Mouse (Mus musculus) MEL (cell line): ENCODE measurements around the gene 4930524J08Rik. TPM values are rescaled to one million over a fixed set of nuclear protein-coding genes. Genes with fewer than 3 reads are reported as not detected.

Source experiments
- DNase-seq: peaks from one replicate; pipeline ENCODE4 v3.0.0; 2011; ENCODE audit warnings: low read depth, low spot score
- H3K27ac ChIP-seq: 2 replicates; pipeline ENCODE4 v1.5.1; 2012; ENCODE audit warnings: low read depth, mild to moderate bottlenecking, control low read depth, low read length, moderate library complexity; ENCODE audit not compliant: control insufficient read depth
- H3K27me3 ChIP-seq, 2 experiments: fragments of 150-350 bp in 1 of 2; sonication (generic) in 1 of 2; 2 replicates each; pipeline ENCODE4 v1.6.1; 2012; ENCODE audit warnings: low read length in 2 of 2, mild to moderate bottlenecking in 2 of 2, improper control_type of control experiment in 1 of 2, moderate library complexity in 1 of 2; ENCODE audit not compliant: insufficient read depth in 2 of 2, control insufficient read depth in 1 of 2
- H3K36me3 ChIP-seq, 2 experiments: 2 replicates each; pipeline ENCODE4 v1.6.1; 2012 to 2014; ENCODE audit warnings: low read length in 2 of 2, improper control_type of control experiment in 1 of 2, inconsistent platforms in 1 of 2, mild to moderate bottlenecking in 1 of 2; ENCODE audit not compliant: insufficient read depth in 2 of 2, control insufficient read depth in 1 of 2
- H3K4me1 ChIP-seq, 2 experiments: fragments of 150-350 bp in 1 of 2; sonication (generic) in 1 of 2; 2 replicates each; pipeline ENCODE4 v1.6.1; 2012; ENCODE audit warnings: low read length in 2 of 2, improper control_type of control experiment in 1 of 2, mild to moderate bottlenecking in 1 of 2; ENCODE audit not compliant: insufficient read depth in 2 of 2, control insufficient read depth in 1 of 2
- H3K4me3 ChIP-seq, 2 experiments: fragments of 150-350 bp in 1 of 2; sonication (generic) in 1 of 2; 2 replicates each; pipeline ENCODE4 v1.5.1; 2012; ENCODE audit warnings: low read depth in 2 of 2, low read length in 2 of 2, mild to moderate bottlenecking in 2 of 2, moderate library complexity in 2 of 2, control low read depth in 1 of 2, improper control_type of control experiment in 1 of 2; ENCODE audit not compliant: control insufficient read depth in 1 of 2, insufficient read depth in 1 of 2
- H3K79me2 ChIP-seq: 2 replicates; pipeline ENCODE4 v1.6.1; 2012; ENCODE audit warnings: mild to moderate bottlenecking, low read length, moderate library complexity; ENCODE audit not compliant: control insufficient read depth, poor library complexity, insufficient read depth
- H3K9ac ChIP-seq: 2 replicates; pipeline ENCODE4 v1.6.1; 2012; ENCODE audit warnings: low read depth, mild to moderate bottlenecking, control low read depth, low read length, moderate library complexity; ENCODE audit not compliant: control insufficient read depth, poor library complexity, severe bottlenecking
- H3K9me3 ChIP-seq: fragments of 150-350 bp; sonication (generic); replicated peaks from 2 replicates; pipeline ENCODE4 v1.6.1; 2012; ENCODE audit warnings: mild to moderate bottlenecking, low read length, improper control_type of control experiment, moderate library complexity; ENCODE audit not compliant: insufficient read depth
- BHLHE40 ChIP-seq: IDR thresholded peaks from 2 replicates; pipeline ENCODE4 v1.6.1; 2012; ENCODE audit warnings: low read depth, mild to moderate bottlenecking, inconsistent platforms, low read length, improper control_type of control experiment, borderline replicate concordance
- CHD1 ChIP-seq: IDR thresholded peaks from 2 replicates; pipeline ENCODE4 v1.6.1; 2012; ENCODE audit warnings: low read depth, mild to moderate bottlenecking, inconsistent platforms, low read length, improper control_type of control experiment
- CHD2 ChIP-seq: IDR thresholded peaks from 2 replicates; pipeline ENCODE4 v1.6.1; 2011; ENCODE audit warnings: low read length, improper control_type of control experiment
- E2F4 ChIP-seq: IDR thresholded peaks from 2 replicates; pipeline ENCODE4 v1.6.1; 2011; ENCODE audit warnings: low read depth, low read length, improper control_type of control experiment, borderline replicate concordance
- ELF1 ChIP-seq: IDR thresholded peaks from 2 replicates; pipeline ENCODE4 v1.6.1; 2014; ENCODE audit warnings: low read depth, mild to moderate bottlenecking, inconsistent platforms, low read length, improper control_type of control experiment, moderate library complexity
- EP300 ChIP-seq, 2 experiments: IDR thresholded peaks; 2 replicates each; pipeline ENCODE4 v1.6.1; 2011; ENCODE audit warnings: improper control_type of control experiment in 2 of 2, low read length in 2 of 2, low read depth in 1 of 2, mild to moderate bottlenecking in 1 of 2
- GATA1 ChIP-seq: IDR thresholded peaks from 2 replicates; pipeline ENCODE4 v1.6.1; 2011; ENCODE audit warnings: low read depth, low read length, improper control_type of control experiment
- HCFC1 ChIP-seq: IDR thresholded peaks from 2 replicates; pipeline ENCODE4 v1.6.1; 2012; ENCODE audit warnings: low read depth, mild to moderate bottlenecking, inconsistent platforms, low read length, improper control_type of control experiment, moderate library complexity
- JUND ChIP-seq: IDR thresholded peaks from 2 replicates; pipeline ENCODE4 v1.6.1; 2011; ENCODE audit warnings: low read depth, mild to moderate bottlenecking, improper control_type of control experiment, low read length
- KAT2A ChIP-seq: conservative IDR thresholded peaks from 2 replicates; pipeline ENCODE4 v1.6.1; 2012; ENCODE audit warnings: low read depth, low read length, improper control_type of control experiment, inconsistent platforms
- MAX ChIP-seq: IDR thresholded peaks from 2 replicates; pipeline ENCODE4 v1.6.1; 2011; ENCODE audit warnings: low read length, improper control_type of control experiment
- MAZ ChIP-seq: IDR thresholded peaks from 2 replicates; pipeline ENCODE4 v1.6.1; 2012; ENCODE audit warnings: low read depth, mild to moderate bottlenecking, inconsistent platforms, low read length, improper control_type of control experiment
- MEF2A ChIP-seq: IDR thresholded peaks from 2 replicates; pipeline ENCODE4 v1.6.1; 2014; ENCODE audit warnings: low read depth, mild to moderate bottlenecking, inconsistent platforms, low read length, improper control_type of control experiment; ENCODE audit not compliant: poor library complexity, insufficient replicate concordance, severe bottlenecking; ENCODE audit errors: extremely low read depth
- MXI1 ChIP-seq: IDR thresholded peaks from 2 replicates; pipeline ENCODE4 v1.6.1; 2011; ENCODE audit warnings: mild to moderate bottlenecking, low read depth, low read length, improper control_type of control experiment
- NELFE ChIP-seq: IDR thresholded peaks from 2 replicates; pipeline ENCODE4 v1.6.1; 2011; ENCODE audit warnings: low read depth, low read length, improper control_type of control experiment
- NRF1 ChIP-seq: IDR thresholded peaks from 2 replicates; pipeline ENCODE4 v1.6.1; 2014; ENCODE audit warnings: low read depth, mild to moderate bottlenecking, inconsistent platforms, low read length, improper control_type of control experiment, moderate library complexity; ENCODE audit not compliant: poor library complexity, insufficient read depth, severe bottlenecking
- POLR2A ChIP-seq, 2 experiments: IDR thresholded peaks; 2 replicates each; pipeline ENCODE4 v1.6.1; 2011 to 2012; ENCODE audit warnings: low read length in 2 of 2, mild to moderate bottlenecking in 2 of 2, control low read depth in 1 of 2, improper control_type of control experiment in 1 of 2, low read depth in 1 of 2, moderate library complexity in 1 of 2; ENCODE audit not compliant: control insufficient read depth in 1 of 2, insufficient read depth in 1 of 2, poor library complexity in 1 of 2
- POLR2AphosphoS2 ChIP-seq: IDR thresholded peaks from 2 replicates; pipeline ENCODE4 v1.6.1; 2011; ENCODE audit warnings: low read length, improper control_type of control experiment
- POLR2AphosphoS5 ChIP-seq: IDR thresholded peaks from 2 replicates; pipeline ENCODE4 v1.6.1; 2012; ENCODE audit warnings: low read depth, borderline replicate concordance, mild to moderate bottlenecking, inconsistent platforms, low read length, moderate library complexity, mixed read lengths
- RAD21 ChIP-seq: IDR thresholded peaks from 2 replicates; pipeline ENCODE4 v1.6.1; 2011; ENCODE audit warnings: mild to moderate bottlenecking, low read depth, low read length, improper control_type of control experiment
- RCOR1 ChIP-seq: IDR thresholded peaks from 2 replicates; pipeline ENCODE4 v1.6.1; 2012; ENCODE audit warnings: low read depth, mild to moderate bottlenecking, inconsistent platforms, low read length, improper control_type of control experiment
- SIN3A ChIP-seq: IDR thresholded peaks from 2 replicates; pipeline ENCODE4 v1.6.1; 2012; ENCODE audit warnings: low read length, improper control_type of control experiment, inconsistent platforms
- SMC3 ChIP-seq: IDR thresholded peaks from 2 replicates; pipeline ENCODE4 v1.6.1; 2011; ENCODE audit warnings: low read depth, low read length, improper control_type of control experiment
- TBP ChIP-seq: IDR thresholded peaks from 2 replicates; pipeline ENCODE4 v1.8.0; 2011; ENCODE audit warnings: low read depth, low read length, improper control_type of control experiment
- TCF12 ChIP-seq: IDR thresholded peaks from 2 replicates; pipeline ENCODE4 v1.6.1; 2014; ENCODE audit warnings: low read depth, mild to moderate bottlenecking, inconsistent platforms, low read length, improper control_type of control experiment, moderate library complexity
- UBTF ChIP-seq: IDR thresholded peaks from 2 replicates; pipeline ENCODE4 v1.6.1; 2012; ENCODE audit warnings: low read depth, mild to moderate bottlenecking, inconsistent platforms, low read length, improper control_type of control experiment, moderate library complexity, borderline replicate concordance; ENCODE audit not compliant: insufficient read depth
- USF1 ChIP-seq: IDR thresholded peaks from 2 replicates; pipeline ENCODE4 v1.6.1; 2014; ENCODE audit warnings: low read depth, mild to moderate bottlenecking, inconsistent platforms, low read length, improper control_type of control experiment, moderate library complexity
- USF2 ChIP-seq, 2 experiments: IDR thresholded peaks; 2 replicates each; pipeline ENCODE4 v1.6.1; 2011 to 2012; ENCODE audit warnings: improper control_type of control experiment in 2 of 2, low read length in 2 of 2, borderline replicate concordance in 1 of 2, inconsistent platforms in 1 of 2, low read depth in 1 of 2, mild to moderate bottlenecking in 1 of 2; ENCODE audit not compliant: insufficient read depth in 1 of 2
- ZC3H11A ChIP-seq: IDR thresholded peaks from 2 replicates; pipeline ENCODE4 v1.6.1; 2012; ENCODE audit warnings: low read depth, mild to moderate bottlenecking, inconsistent platforms, low read length, improper control_type of control experiment
- ZKSCAN1 ChIP-seq: IDR thresholded peaks from 2 replicates; pipeline ENCODE4 v1.6.1; 2012; ENCODE audit warnings: low read depth, mild to moderate bottlenecking, inconsistent platforms, low read length, improper control_type of control experiment, moderate library complexity
- ZMIZ1 ChIP-seq: IDR thresholded peaks from 2 replicates; pipeline ENCODE4 v1.6.1; 2012; ENCODE audit warnings: low read depth, mild to moderate bottlenecking, inconsistent platforms, low read length, improper control_type of control experiment, moderate library complexity
- ZNF384 ChIP-seq: IDR thresholded peaks from 2 replicates; pipeline ENCODE4 v1.6.1; 2012; ENCODE audit warnings: low read depth, mild to moderate bottlenecking, inconsistent platforms, low read length, improper control_type of control experiment
- polyA plus RNA-seq, 2 experiments: library from polyadenylated mRNA; stranded (reverse) in 1 of 2; unstranded in 1 of 2; fragments of >175 nt in 1 of 2; fragments of >200 nt in 1 of 2; gene quantifications; 2 replicates each; pipeline versions ENCODE4 v1.2.1 to v1.2.4; 2012; ENCODE audit warnings: low replicate concordance in 2 of 2, low read depth in 1 of 2; ENCODE audit not compliant: insufficient read length in 2 of 2, insufficient read depth in 1 of 2, missing spikeins in 1 of 2
- total RNA-seq: library from RNA; depleted of rRNA; stranded (reverse); fragments of 300-350 nt; gene quantifications from 2 replicates; pipeline ENCODE4 v1.2.3, GENCODE M21; 2012

The 4930524J08Rik gene
- total and polyA plus RNA-seq, 3 experiments: 1.0 to 6.7 TPM; not detected in 1

- TF ChIP-seq USF1: no peak
- no peak for TF ChIP-seq EP300 (IDR thresholded peaks at IDR 0.05; ENCODE audit: low read depth in 1 of 2, low read length in 2 of 2)
- TF ChIP-seq RAD21: no peak
Observed at GRCm38 (mm10) chr5:99977516-99978301, 1.2 kb upstream of the 4930524J08Rik start (continued).

GRCm38 (mm10) chr5:99983452-99984061, 4.7 kb downstream of the 4930524J08Rik start:
- H3K4me3 ChIP-seq: peak overlapping the region; percentile 64 to 72
- H3K9ac ChIP-seq: peak overlapping the region; percentile 72
- no peaks in the 10 kb centered on the region for H3K27me3 ChIP-seq
- peak overlapping the region; percentile 98 for H3K27ac ChIP-seq
- H3K79me2 ChIP-seq: peaks cover 7% of the 10 kb centered on the region
- no peaks in the 10 kb centered on the region for H3K9me3 ChIP-seq
- peak; percentile 90 for DNase-seq
- peaks cover 0 to 15% of the 10 kb centered on the region in 2 experiments; a peak in 2 of 4 replicates for H3K36me3 ChIP-seq
- H3K4me1 ChIP-seq: peaks cover 0 to 11% of the 10 kb centered on the region in 2 experiments; a peak in 2 of 4 replicates
- TF ChIP-seq SMC3: no peak
- peak; percentile 64 for TF ChIP-seq MXI1
- no peak for TF ChIP-seq USF1
- no peak for TF ChIP-seq CHD1
- peak; percentile 94 for TF ChIP-seq SIN3A
- TF ChIP-seq NRF1: no peak
- no peak for TF ChIP-seq UBTF
- TF ChIP-seq RAD21: no peak
- TF ChIP-seq USF2 (IDR thresholded peaks at IDR 0.05; ENCODE audit: borderline replicate concordance in 1 of 2, insufficient read depth in 1 of 2, low read depth in 1 of 2, low read length in 2 of 2): no peak
- TF ChIP-seq HCFC1: peak; percentile 62; the same call in 1 of the 2 replicates
- peak; percentile 40; the same call in 1 of the 2 replicates for TF ChIP-seq ZMIZ1
- TF ChIP-seq POLR2AphosphoS5: no peak
- TF ChIP-seq TCF12: no peak
- no peak; the same call in 1 of the 2 replicates for TF ChIP-seq E2F4
- TF ChIP-seq RCOR1: peak; percentile 46
- peak; percentile 37; the same call in 1 of the 2 replicates for TF ChIP-seq GATA1
- no peak for TF ChIP-seq ZKSCAN1
- peak; percentile 34 for TF ChIP-seq NELFE
- no peak for TF ChIP-seq JUND
- TF ChIP-seq MAZ: peak; percentile 72
- no peak for TF ChIP-seq ZNF384
- no peak; the same call in 1 of the 2 replicates for TF ChIP-seq MAX
- TF ChIP-seq TBP: peak; percentile 37; the same call in 1 of the 2 replicates
- no peak for TF ChIP-seq ZC3H11A
- TF ChIP-seq POLR2A (IDR thresholded peaks at IDR 0.05; ENCODE audit: control insufficient read depth in 1 of 2, insufficient read depth in 1 of 2, low read depth in 1 of 2, low read length in 2 of 2, poor library complexity in 1 of 2): peak in 1 of 2 experiments; percentile 55; a peak in 2 of 4 replicates
- TF ChIP-seq MEF2A: no peak
- TF ChIP-seq CHD2: no peak
- peak; percentile 87 for TF ChIP-seq ELF1
- no peak for TF ChIP-seq BHLHE40
- TF ChIP-seq POLR2AphosphoS2: peak; percentile 44; the same call in 1 of the 2 replicates
- TF ChIP-seq KAT2A: no peak; the same call in 1 of the 2 replicates
